ENCODE assay signal across 8 mouse cellular contexts in genomic region chr2:84826488-84827282, GRCm38 (mm10). TPM values are rescaled to one million over a fixed set of nuclear protein-coding genes. Genes with fewer than 3 reads are reported as not detected.
DNase-seq lines count a peak whose midpoint lies in the region; ATAC-seq and TF ChIP-seq lines count a peak whose summit lies in the region.

Gene Timm10, plus strand, starts transcription at chr2:84826997.

- peak; percentile 91 for DNase-seq in brain, embryonic 18.5 days (ENCODE audit: low read depth, low spot score)
- peak; percentile 98 for DNase-seq in kidney, postnatal 0 days (ENCODE audit: low spot score)
- DNase-seq in liver, embryonic 11.5 days (ENCODE audit: low spot score) = peak; percentile 82
- peak; percentile 79 for DNase-seq in naive thymus-derived CD4-positive, alpha-beta T cell, adult 2 months (ENCODE audit: low read depth)

- peak within 1 kb of the TSS; percentile 98 for H3K4me3 ChIP-seq in C2C12 (ENCODE audit: insufficient read depth, poor library complexity, severe bottlenecking)
- peak within 1 kb of the TSS; percentile 96 for H3K4me3 ChIP-seq in heart, embryonic 12.5 days
- peak within 1 kb of the TSS; percentile 81 for H3K4me3 ChIP-seq in kidney, postnatal 0 days (replicated peaks; ENCODE audit: low read depth, low read length)
- H3K4me3 ChIP-seq in liver, embryonic 11.5 days (ENCODE audit: low read depth, low read length) = peak within 1 kb of the TSS; percentile 92
- peak within 1 kb of the TSS; percentile 90 for H3K4me3 ChIP-seq in stomach, embryonic 14.5 days (ENCODE audit: low read depth, low read length)

- H3K27ac ChIP-seq in heart, embryonic 12.5 days (ENCODE audit: poor library complexity, severe bottlenecking) = peak within 1 kb of the TSS; percentile 85
- peak within 1 kb of the TSS; percentile 40; the same call in 1 of the 2 replicates for H3K27ac ChIP-seq in kidney, postnatal 0 days
- H3K27ac ChIP-seq in liver, embryonic 11.5 days (ENCODE audit: low read depth, low read length) = peak within 1 kb of the TSS; percentile 54
- H3K27ac ChIP-seq in stomach, embryonic 14.5 days (ENCODE audit: low read length) = peak within 1 kb of the TSS; percentile 39

- H3K79me2 ChIP-seq in C2C12 (ENCODE audit: control insufficient read depth, insufficient read depth) = peaks cover 31% of the 10 kb centered on the region

- H3K4me1 ChIP-seq in heart, embryonic 12.5 days (replicated peaks) = peaks cover 22% of the 10 kb centered on the region
- peaks cover 7% of the 10 kb centered on the region; the same call in 1 of the 2 replicates for H3K4me1 ChIP-seq in kidney, postnatal 0 days (replicated peaks; ENCODE audit: insufficient read depth, low read length)
- peaks cover 10% of the 10 kb centered on the region for H3K4me1 ChIP-seq in liver, embryonic 11.5 days (replicated peaks; ENCODE audit: control insufficient read depth, insufficient read depth, low read length)
- 0 out of 2 replicates have a peak, but pooled peaks cover 4% of the 10 kb centered on the region for H3K4me1 ChIP-seq in stomach, embryonic 14.5 days (ENCODE audit: control insufficient read depth, insufficient read depth, low read length)

- TF ChIP-seq CTCF in C2C12 (IDR thresholded peaks at IDR 0.05; ENCODE audit: control insufficient read depth, insufficient read depth, insufficient read length) = no peak
- TF ChIP-seq CTCF in kidney, postnatal 0 days (IDR thresholded peaks at IDR 0.05; ENCODE audit: low read depth) = no peak

- peaks cover 30% of the 10 kb centered on the region for H3K36me3 ChIP-seq in C2C12 (ENCODE audit: control insufficient read depth, insufficient read depth)
- H3K36me3 ChIP-seq in heart, embryonic 12.5 days = peaks cover 13% of the 10 kb centered on the region
- H3K36me3 ChIP-seq in kidney, postnatal 0 days (ENCODE audit: insufficient read depth, low read length) = 0 out of 2 replicates have a peak, but pooled peaks cover 6% of the 10 kb centered on the region
- peaks cover 10% of the 10 kb centered on the region for H3K36me3 ChIP-seq in liver, embryonic 11.5 days (ENCODE audit: control insufficient read depth, insufficient read depth, low read length)
- no peaks in the 10 kb centered on the region for H3K36me3 ChIP-seq in stomach, embryonic 14.5 days (ENCODE audit: control insufficient read depth, insufficient read depth, low read length)

- peaks cover 23% of the 10 kb centered on the region for H3K79me3 ChIP-seq in C2C12 (ENCODE audit: low read depth)

- H3K4me2 ChIP-seq in heart, embryonic 12.5 days = peak within 1 kb of the TSS; percentile 98
- H3K4me2 ChIP-seq in kidney, postnatal 0 days (ENCODE audit: low read length) = peak within 1 kb of the TSS; percentile 98
- peak within 1 kb of the TSS; percentile 84 for H3K4me2 ChIP-seq in liver, embryonic 11.5 days
- H3K4me2 ChIP-seq in stomach, embryonic 14.5 days (replicated peaks; ENCODE audit: low read depth, low read length) = peak within 1 kb of the TSS; percentile 97

- H3K9me3 ChIP-seq in heart, embryonic 12.5 days (replicated peaks) = no peaks in the 10 kb centered on the region
- no peaks in the 10 kb centered on the region for H3K9me3 ChIP-seq in kidney, postnatal 0 days (replicated peaks; ENCODE audit: low read length)
- no peaks in the 10 kb centered on the region for H3K9me3 ChIP-seq in liver, embryonic 11.5 days (ENCODE audit: control insufficient read depth, low read length)
- no peaks in the 10 kb centered on the region for H3K9me3 ChIP-seq in stomach, embryonic 14.5 days (ENCODE audit: control insufficient read depth, low read depth, low read length)

- peak within 1 kb of the TSS; percentile 88 for H3K9ac ChIP-seq in heart, embryonic 12.5 days
- H3K9ac ChIP-seq in kidney, postnatal 0 days (ENCODE audit: low read depth, low read length) = peak within 1 kb of the TSS; percentile 80
- peak within 1 kb of the TSS; percentile 77 for H3K9ac ChIP-seq in liver, embryonic 11.5 days (ENCODE audit: low read depth, low read length)
- H3K9ac ChIP-seq in stomach, embryonic 14.5 days (replicated peaks; ENCODE audit: low read depth, low read length) = peak within 1 kb of the TSS; percentile 63

- under 1% methylated on average over 34 of the region's 34 CpGs for WGBS in heart, embryonic 12.5 days
- under 1% methylated on average over 34 of the region's 34 CpGs for WGBS in kidney, postnatal 0 days
- WGBS in liver, embryonic 11.5 days = 1% methylated on average over 34 of the region's 34 CpGs
- under 1% methylated on average over 34 of the region's 34 CpGs for WGBS in stomach, embryonic 14.5 days

- H3K27me3 ChIP-seq in C2C12 (ENCODE audit: control insufficient read depth, insufficient read depth, insufficient read length) = no peaks in the 10 kb centered on the region
- H3K27me3 ChIP-seq in heart, embryonic 12.5 days (replicated peaks) = no peaks in the 10 kb centered on the region
- no peaks in the 10 kb centered on the region for H3K27me3 ChIP-seq in kidney, postnatal 0 days (ENCODE audit: insufficient read depth, low read length)
- H3K27me3 ChIP-seq in liver, embryonic 11.5 days (replicated peaks; ENCODE audit: control insufficient read depth, insufficient read depth, low read length) = peaks cover 5% of the 10 kb centered on the region
- no peaks in the 10 kb centered on the region for H3K27me3 ChIP-seq in stomach, embryonic 14.5 days (ENCODE audit: control insufficient read depth, insufficient read depth, low read length)

- peak within 1 kb of the TSS; percentile 90 for H3ac ChIP-seq in C2C12 (ENCODE audit: control insufficient read depth, insufficient read length, low read depth)

- ATAC-seq in erythroid progenitor cell, adult 5-6 weeks (replicated peaks; ENCODE audit: low FRiP score, poor library complexity, severe bottlenecking) = peak; percentile 91
- peak; percentile 85 for ATAC-seq in heart, embryonic 12.5 days (ENCODE audit: insufficient number of reproducible peaks, low FRiP score)
- ATAC-seq in kidney, postnatal 0 days (replicated peaks; ENCODE audit: low FRiP score, low read depth) = peak; percentile 86
- peak; percentile 84 for ATAC-seq in liver, embryonic 11.5 days (replicated peaks; ENCODE audit: low FRiP score)
- ATAC-seq in stomach, embryonic 14.5 days (ENCODE audit: insufficient number of reproducible peaks, insufficient read depth, low FRiP score, low read depth) = peak; percentile 88

TF ChIP-seq in C2C12, 6 proteins besides CTCF, POLR2A, EP300 and RAD21:
- TF ChIP-seq USF1 (IDR thresholded peaks at IDR 0.05; ENCODE audit: low read depth) = peak; percentile 72
- no peak for TF ChIP-seq MYOG (IDR thresholded peaks at IDR 0.05; ENCODE audit: control insufficient read depth, extremely low read depth, insufficient read length)
- TF ChIP-seq FOSL1 (IDR thresholded peaks at IDR 0.05; ENCODE audit: insufficient read depth, low read length, poor library complexity, severe bottlenecking) = no peak
- no peak for TF ChIP-seq CEBPB (IDR thresholded peaks at IDR 0.05; ENCODE audit: low read depth)
- peak; percentile 99 for TF ChIP-seq MAX (IDR thresholded peaks at IDR 0.05)
- no peak for TF ChIP-seq MYOD1 (IDR thresholded peaks at IDR 0.05; ENCODE audit: control insufficient read depth, insufficient read length, low read depth)

RNA-seq across cellular contexts. Expression of gene Timm10, which starts in this region (rescaled TPM):
- 108 TPM for polyA plus RNA-seq in C2C12 (2012; fragmentation: generic; extraction: Trizol)
- total RNA-seq in erythroid progenitor cell, adult 5-6 weeks (2015; ENCODE audit: low replicate concordance) = 16.8 and 17.3 TPM in 2 replicates
- total RNA-seq in erythroid progenitor cell, adult 5-6 weeks (2017; ENCODE audit: low replicate concordance) = 6.5 TPM in 1 of 2 replicates, not detected in the other
- 62.2 and 65.6 TPM in 2 replicates for polyA plus RNA-seq in heart, embryonic 12.5 days (2016; fragmentation: Nextera tagmentation; extraction: Ambion mirVana)
- 63.6 and 71.1 TPM in 2 replicates for polyA plus RNA-seq in kidney, postnatal 0 days (2015; fragmentation: Nextera tagmentation; extraction: Ambion mirVana)
- 84.3 and 84.5 TPM in 2 replicates for polyA plus RNA-seq in liver, embryonic 11.5 days (2014; fragmentation: Nextera tagmentation; extraction: Ambion mirVana)
- 50.2 and 60.2 TPM in 2 replicates for polyA plus RNA-seq in stomach, embryonic 14.5 days (2014; fragmentation: Nextera tagmentation; extraction: Ambion mirVana)

Comparison
In these comparisons a context has a peak if more than half of its experiments do, and no peak if none do; other contexts are left out.
1. Peak in every context shown above with its lines: DNase-seq, ATAC-seq, H3K4me3 ChIP-seq and H3K27ac ChIP-seq.